Comparison of ENCODE assay signal across 22 mouse cellular contexts in the genomic region with DNA sequence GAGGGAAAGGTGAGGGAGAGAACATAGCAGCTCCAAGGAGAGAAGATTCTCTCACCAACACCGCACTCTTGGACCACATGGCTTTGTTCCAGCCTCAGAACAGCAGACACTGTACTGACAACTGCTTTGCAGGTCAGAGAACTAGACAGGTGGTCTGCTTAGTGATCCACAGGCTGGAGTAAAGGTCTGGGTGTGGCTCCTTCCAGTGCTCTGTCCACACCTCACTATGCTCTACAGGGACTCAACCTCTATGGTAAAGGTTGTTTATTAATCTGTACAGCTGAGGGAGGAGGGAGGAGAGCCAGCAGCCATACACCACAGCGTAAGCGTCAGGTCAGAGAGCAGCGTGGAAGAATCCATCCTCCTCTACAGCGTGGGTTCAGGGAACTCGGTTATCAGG. TPM values are rescaled to one million over a fixed set of nuclear protein-coding genes. Genes with fewer than 3 reads are reported as not detected.
DNase-seq lines count a peak whose midpoint lies in the region; ATAC-seq and TF ChIP-seq lines count a peak whose summit lies in the region.
"Had no signal": no experiment of that assay in that cellular context is flagged by ENCODE, and none has a peak within 500 bp of the region (broad histone marks: within the 10 kb centered on the region; RNA-seq: fewer than 3 reads in every experiment).

No protein-coding gene starts in this region.

- no peak overlapping the region for H3K27ac ChIP-seq in liver, embryonic 11.5 days (ENCODE audit: low read depth, low read length)
- no peak overlapping the region for H3K27ac ChIP-seq in liver, postnatal 0 days (ENCODE audit: low read depth)
- H3K27ac ChIP-seq in intestine, embryonic 15.5 days: no peak overlapping the region
- H3K27ac ChIP-seq in intestine, postnatal 0 days (ENCODE audit: low read depth, low read length): no peak overlapping the region; the same call in 1 of the 2 replicates
- H3K27ac ChIP-seq: embryonic facial prominence, embryonic 10.5 days; forebrain, embryonic 13.5 days; heart, adult 2 months had no signal

- peaks cover 3% of the 10 kb centered on the region; the same call in 1 of the 2 replicates for H3K4me1 ChIP-seq in liver, embryonic 11.5 days (replicated peaks; ENCODE audit: control insufficient read depth, insufficient read depth, low read length)
- H3K4me1 ChIP-seq in liver, postnatal 0 days (ENCODE audit: insufficient read depth): peaks cover 5% of the 10 kb centered on the region
- H3K4me1 ChIP-seq in intestine, embryonic 15.5 days (replicated peaks): 0 out of 2 replicates have a peak, but pooled peaks cover 4% of the 10 kb centered on the region
- H3K4me1 ChIP-seq in intestine, postnatal 0 days (replicated peaks; ENCODE audit: control insufficient read depth, insufficient read depth, low read length): no peaks in the 10 kb centered on the region
- H3K4me1 ChIP-seq: embryonic facial prominence, embryonic 10.5 days had no signal

- TF ChIP-seq EP300 in liver, postnatal 0 days (IDR thresholded peaks at IDR 0.05; ENCODE audit: low read depth): no peak

- DNase-seq in liver, embryonic 11.5 days (ENCODE audit: low spot score): no peak
- no peak for DNase-seq in liver, postnatal 0 days
- DNase-seq in yolk sac, embryonic 10.5 days (ENCODE audit: low spot score): peak; percentile 37
- DNase-seq in cerebellum, postnatal 14 days: no peak
- DNase-seq: adrenal gland, postnatal 14 days; cerebellum, adult 11-12 months; cerebellum, adult 9-11 months; forebrain, postnatal 0 days; gastrocnemius, postnatal 14 days; heart, adult 2 months; heart, postnatal 36 days had no signal

- H3K9me3 ChIP-seq in liver, embryonic 11.5 days (ENCODE audit: control insufficient read depth, low read length): no peaks in the 10 kb centered on the region
- no peaks in the 10 kb centered on the region for H3K9me3 ChIP-seq in liver, postnatal 0 days (ENCODE audit: low read length)
- H3K9me3 ChIP-seq in intestine, embryonic 15.5 days: no peaks in the 10 kb centered on the region
- no peaks in the 10 kb centered on the region for H3K9me3 ChIP-seq in intestine, postnatal 0 days (ENCODE audit: control insufficient read depth)
- H3K9me3 ChIP-seq: embryonic facial prominence, embryonic 10.5 days; forebrain, embryonic 13.5 days; heart, embryonic 12.5 days had no signal

- H3K4me2 ChIP-seq in liver, embryonic 11.5 days: no peak overlapping the region
- no peak overlapping the region for H3K4me2 ChIP-seq in liver, postnatal 0 days (ENCODE audit: low read depth, low read length)
- H3K4me2 ChIP-seq in intestine, embryonic 15.5 days (replicated peaks): no peak overlapping the region
- H3K4me2 ChIP-seq in intestine, postnatal 0 days (replicated peaks; ENCODE audit: low read depth): no peak overlapping the region
- H3K4me2 ChIP-seq: forebrain, embryonic 13.5 days; heart, embryonic 12.5 days had no signal

- no peak overlapping the region for H3K9ac ChIP-seq in liver, embryonic 11.5 days (ENCODE audit: low read depth, low read length)
- no peak overlapping the region for H3K9ac ChIP-seq in liver, postnatal 0 days (replicated peaks)
- H3K9ac ChIP-seq in intestine, embryonic 15.5 days: no peak overlapping the region
- H3K9ac ChIP-seq in intestine, postnatal 0 days (ENCODE audit: low read depth, low read length): no peak overlapping the region
- H3K9ac ChIP-seq: forebrain, embryonic 13.5 days; forebrain, postnatal 0 days; heart, embryonic 12.5 days had no signal

- peak; percentile 42 for ATAC-seq in liver, embryonic 11.5 days (replicated peaks; ENCODE audit: low FRiP score)
- no peak for ATAC-seq in liver, postnatal 0 days
- ATAC-seq in intestine, embryonic 15.5 days: peak; percentile 79; the same call in 1 of the 2 replicates
- ATAC-seq in intestine, postnatal 0 days: peak; percentile 81
- ATAC-seq: activated CD4-positive, CD25-positive, alpha-beta regulatory T cell, adult 4 months; forebrain, embryonic 13.5 days; forebrain, postnatal 0 days; Patski had no signal

- WGBS in liver, embryonic 11.5 days: 59% methylated on average over 6 of the region's 6 CpGs
- WGBS in liver, postnatal 0 days (ENCODE audit: insufficient replicate concordance): 63% methylated on average over 6 of the region's 6 CpGs
- WGBS in intestine, embryonic 15.5 days: 68% methylated on average over 6 of the region's 6 CpGs
- WGBS in intestine, postnatal 0 days: 61% methylated on average over 6 of the region's 6 CpGs

- H3K4me3 ChIP-seq in liver, embryonic 11.5 days (ENCODE audit: low read depth, low read length): no peak overlapping the region
- no peak overlapping the region for H3K4me3 ChIP-seq in liver, postnatal 0 days (ENCODE audit: low read depth, low read length)
- H3K4me3 ChIP-seq in intestine, embryonic 15.5 days (replicated peaks): no peak overlapping the region
- H3K4me3 ChIP-seq in intestine, postnatal 0 days (ENCODE audit: low read depth, low read length): no peak overlapping the region
- H3K4me3 ChIP-seq: embryonic facial prominence, embryonic 10.5 days; forebrain, embryonic 13.5 days; heart, adult 2 months; heart, embryonic 12.5 days had no signal

- no peaks in the 10 kb centered on the region for H3K27me3 ChIP-seq in liver, embryonic 11.5 days (replicated peaks; ENCODE audit: control insufficient read depth, insufficient read depth, low read length)
- H3K27me3 ChIP-seq in liver, postnatal 0 days (ENCODE audit: insufficient read depth, low read length): no peaks in the 10 kb centered on the region
- no peaks in the 10 kb centered on the region for H3K27me3 ChIP-seq in intestine, embryonic 15.5 days (replicated peaks)
- H3K27me3 ChIP-seq in intestine, postnatal 0 days (replicated peaks; ENCODE audit: control insufficient read depth, insufficient read depth, low read length): no peaks in the 10 kb centered on the region
- H3K27me3 ChIP-seq: CH12.LX; forebrain, embryonic 13.5 days; heart, embryonic 12.5 days; Patski had no signal

- TF ChIP-seq CTCF in liver, postnatal 0 days (IDR thresholded peaks at IDR 0.05; ENCODE audit: low read depth): no peak
- no peak for TF ChIP-seq CTCF in intestine, postnatal 0 days (IDR thresholded peaks at IDR 0.05; ENCODE audit: low read depth)

- H3K36me3 ChIP-seq in liver, embryonic 11.5 days (ENCODE audit: control insufficient read depth, insufficient read depth, low read length): peaks cover 21% of the 10 kb centered on the region
- H3K36me3 ChIP-seq in liver, postnatal 0 days (replicated peaks; ENCODE audit: insufficient read depth, low read length): peaks cover 42% of the 10 kb centered on the region
- peaks cover 10% of the 10 kb centered on the region; the same call in 1 of the 2 replicates for H3K36me3 ChIP-seq in intestine, embryonic 15.5 days
- H3K36me3 ChIP-seq in intestine, postnatal 0 days (ENCODE audit: control insufficient read depth, insufficient read depth): peaks cover 67% of the 10 kb centered on the region

RNA-seq across cellular contexts. Expression of a gene that starts 13.8 kb away (rescaled TPM):
- 61.0 and 64.4 TPM in 2 replicates for polyA plus RNA-seq in liver, embryonic 11.5 days (2014; fragmentation: Nextera tagmentation; extraction: Ambion mirVana)
- 17.2 and 18.4 TPM in 2 replicates for polyA plus RNA-seq in liver, postnatal 0 days (2015; fragmentation: Nextera tagmentation; extraction: Ambion mirVana)
- polyA plus RNA-seq in intestine, embryonic 15.5 days (2015; fragmentation: Nextera tagmentation; extraction: Ambion mirVana): 47.2 and 55.5 TPM in 2 replicates
- 36.6 and 39.2 TPM in 2 replicates for polyA plus RNA-seq in intestine, postnatal 0 days (2015; fragmentation: Nextera tagmentation; extraction: Ambion mirVana)

RNA-seq across cellular contexts. Expression of a gene that starts 45.4 kb away (rescaled TPM):
- polyA plus RNA-seq in liver, embryonic 11.5 days (2014; fragmentation: Nextera tagmentation; extraction: Ambion mirVana): 39.0 and 39.4 TPM in 2 replicates
- 10.5 and 11.3 TPM in 2 replicates for polyA plus RNA-seq in liver, postnatal 0 days (2015; fragmentation: Nextera tagmentation; extraction: Ambion mirVana)
- polyA plus RNA-seq in intestine, embryonic 15.5 days (2015; fragmentation: Nextera tagmentation; extraction: Ambion mirVana): 32.5 and 35.2 TPM in 2 replicates
- polyA plus RNA-seq in intestine, postnatal 0 days (2015; fragmentation: Nextera tagmentation; extraction: Ambion mirVana): 14.7 and 16.3 TPM in 2 replicates

RNA-seq across cellular contexts. Expression of a gene that starts 48.4 kb away (rescaled TPM):
- polyA plus RNA-seq in liver, embryonic 11.5 days (2014; fragmentation: Nextera tagmentation; extraction: Ambion mirVana): not detected in 2 replicates
- not detected in 2 replicates for polyA plus RNA-seq in liver, postnatal 0 days (2015; fragmentation: Nextera tagmentation; extraction: Ambion mirVana)
- not detected in 2 replicates for polyA plus RNA-seq in intestine, embryonic 15.5 days (2015; fragmentation: Nextera tagmentation; extraction: Ambion mirVana)
- polyA plus RNA-seq in intestine, postnatal 0 days (2015; fragmentation: Nextera tagmentation; extraction: Ambion mirVana): not detected in 2 replicates
- polyA plus RNA-seq: activated CD4-positive, CD25-positive, alpha-beta regulatory T cell, adult 4 months; embryonic facial prominence, embryonic 10.5 days; embryonic facial prominence, embryonic 14.5 days; forebrain, embryonic 13.5 days; forebrain, postnatal 0 days; heart, adult 2 months; heart, embryonic 12.5 days; heart, postnatal 0 days; hindbrain, embryonic 11.5 days had no signal
